Mouse (Mus musculus): ENCODE measurements around the gene Tspan32. TPM values are rescaled to one million over a fixed set of nuclear protein-coding genes. Genes with fewer than 3 reads are reported as not detected.

The Tspan32 gene
- polyA plus RNA-seq, 1 experiment = 5.1 TPM

DNA sequence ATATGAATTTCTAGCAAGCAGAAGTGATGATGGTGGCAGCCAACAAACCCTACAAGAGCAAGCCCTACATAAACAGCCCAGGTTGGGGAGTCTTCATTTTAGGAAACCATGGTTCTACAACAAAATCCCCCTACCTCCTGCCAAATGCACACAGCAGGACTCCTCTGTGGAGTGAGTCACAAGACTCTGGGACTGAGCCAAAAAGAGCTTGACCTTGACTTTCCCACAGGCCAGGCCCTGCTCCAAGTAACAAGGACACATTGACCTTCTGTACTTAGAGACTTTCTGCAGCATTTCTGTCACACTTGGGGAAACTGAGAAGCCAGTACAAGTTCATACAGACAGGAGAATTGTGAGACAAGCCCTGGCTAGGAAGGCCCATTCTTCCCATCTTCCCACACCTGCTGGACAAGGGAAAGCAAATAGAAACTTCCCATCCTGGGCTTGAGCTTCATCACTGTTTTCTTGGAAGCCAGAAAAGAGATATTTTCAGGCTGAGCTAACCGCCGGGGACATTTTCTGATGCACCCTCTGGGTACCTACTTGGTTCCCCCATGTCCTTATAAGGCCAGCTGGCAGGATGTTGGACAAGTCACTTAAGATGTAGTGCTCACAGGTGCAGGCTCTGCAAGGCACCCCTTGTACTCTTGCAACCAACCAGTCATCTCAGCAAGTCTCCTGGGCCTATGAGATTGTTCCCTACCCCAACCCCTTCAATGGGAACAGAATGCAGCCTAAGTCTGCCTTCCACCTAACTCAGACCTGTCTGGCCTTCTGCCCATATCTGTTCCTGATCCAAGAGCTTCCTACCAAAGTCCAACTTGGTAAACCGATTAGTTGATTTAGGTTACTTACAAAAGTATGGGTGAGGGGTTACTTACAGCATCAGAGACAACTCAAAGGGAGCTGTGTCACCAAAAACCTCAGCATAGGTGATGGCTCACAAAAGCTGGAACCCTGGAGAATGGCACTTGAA, 45.3 kb downstream of the Tspan32 start:
- WGBS = 64% methylated on average over 3 of the region's 3 CpGs

DNA sequence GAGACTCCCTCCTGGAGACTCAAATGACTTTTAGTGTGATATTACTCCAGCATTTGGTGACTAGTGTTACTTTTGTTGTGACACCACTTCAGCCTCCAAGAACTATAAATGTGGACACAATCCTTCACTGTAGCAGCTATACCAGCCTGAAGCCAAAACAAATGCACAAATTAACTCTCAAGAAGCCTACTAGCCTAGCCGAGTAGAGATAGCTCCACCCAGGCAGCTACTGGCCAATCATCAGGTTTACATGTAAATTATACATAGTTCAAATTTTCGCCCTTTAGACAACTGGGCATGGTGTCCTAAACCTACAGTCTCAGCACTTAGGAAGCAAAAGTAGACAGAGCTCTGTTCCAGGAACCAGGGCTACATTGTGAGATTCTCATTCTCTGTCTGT, 46.5 kb downstream of the Tspan32 start:
- DNase-seq = peak; percentile 45
- TF ChIP-seq CTCF (conservative IDR thresholded peaks at IDR 0.05; ENCODE audit: insufficient read depth, insufficient read length, low read depth, low read length) (no peak), POLR2A (IDR thresholded peaks at IDR 0.05; ENCODE audit: low read depth, low read length) (no peak)
- 33% methylated on average over 2 of the region's 2 CpGs for WGBS

More for the DNA sequence above, 45.3 kb downstream of the Tspan32 start:
- H3K4me3 ChIP-seq (ENCODE audit: insufficient read depth, low read depth, low read length) = no peak overlapping the region
- peak; percentile 90 for DNase-seq
- H3K36me3 ChIP-seq (ENCODE audit: control insufficient read depth, insufficient read depth, low read length) = no peaks in the 10 kb centered on the region
- peaks cover 35% of the 10 kb centered on the region for H3K4me1 ChIP-seq (ENCODE audit: control insufficient read depth, insufficient read depth, low read length)
- peak overlapping the region; percentile 80 for H3K27ac ChIP-seq (ENCODE audit: insufficient read depth, low read depth, low read length)
- H3K27me3 ChIP-seq (replicated peaks; ENCODE audit: control insufficient read depth, insufficient read depth, low read length) = no peaks in the 10 kb centered on the region
- TF ChIP-seq POLR2A (IDR thresholded peaks at IDR 0.05; ENCODE audit: low read depth, low read length) (no peak), CTCF (conservative IDR thresholded peaks at IDR 0.05; ENCODE audit: insufficient read depth, insufficient read length, low read depth, low read length) (no peak)

DNA sequence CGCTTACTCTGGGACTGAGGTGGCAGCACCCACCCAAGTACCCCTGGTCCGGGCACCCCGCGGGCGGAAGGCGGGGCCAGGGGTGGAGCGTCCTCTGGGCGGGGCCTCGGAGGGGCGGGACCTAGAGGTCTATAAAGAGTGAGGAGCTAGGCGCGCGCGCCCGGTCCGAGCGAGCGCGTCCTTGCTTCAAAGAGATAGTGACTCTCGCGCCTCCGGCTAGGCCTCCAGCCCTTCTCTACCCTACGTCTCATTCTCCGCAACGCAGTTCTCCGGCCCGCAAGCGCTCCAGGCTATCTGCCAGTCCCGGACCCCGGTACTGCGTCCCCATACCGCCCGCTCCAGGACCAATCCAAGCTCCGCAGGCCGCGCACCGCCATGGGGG, 47.8 kb downstream of the Tspan32 start, which contains the start of gene Cd81:
Gene Cd81 (plus strand): TSS at position 114 of the 382 bp plus-strand sequence.
- peak within 1 kb of the TSS; percentile 91 for H3K4me3 ChIP-seq (ENCODE audit: insufficient read depth, low read depth, low read length)

More for the DNA sequence above, 46.5 kb downstream of the Tspan32 start:
- H3K27me3 ChIP-seq (replicated peaks; ENCODE audit: control insufficient read depth, insufficient read depth, low read length) = no peaks in the 10 kb centered on the region
- 0 out of 2 replicates have a peak overlapping the region, but pooled peaks have one; percentile 8 for H3K27ac ChIP-seq (ENCODE audit: insufficient read depth, low read depth, low read length)
- H3K4me3 ChIP-seq (ENCODE audit: insufficient read depth, low read depth, low read length) = no peak overlapping the region
- H3K4me1 ChIP-seq (ENCODE audit: control insufficient read depth, insufficient read depth, low read length) = peaks cover 43% of the 10 kb centered on the region
- H3K36me3 ChIP-seq (ENCODE audit: control insufficient read depth, insufficient read depth, low read length) = no peaks in the 10 kb centered on the region

DNA sequence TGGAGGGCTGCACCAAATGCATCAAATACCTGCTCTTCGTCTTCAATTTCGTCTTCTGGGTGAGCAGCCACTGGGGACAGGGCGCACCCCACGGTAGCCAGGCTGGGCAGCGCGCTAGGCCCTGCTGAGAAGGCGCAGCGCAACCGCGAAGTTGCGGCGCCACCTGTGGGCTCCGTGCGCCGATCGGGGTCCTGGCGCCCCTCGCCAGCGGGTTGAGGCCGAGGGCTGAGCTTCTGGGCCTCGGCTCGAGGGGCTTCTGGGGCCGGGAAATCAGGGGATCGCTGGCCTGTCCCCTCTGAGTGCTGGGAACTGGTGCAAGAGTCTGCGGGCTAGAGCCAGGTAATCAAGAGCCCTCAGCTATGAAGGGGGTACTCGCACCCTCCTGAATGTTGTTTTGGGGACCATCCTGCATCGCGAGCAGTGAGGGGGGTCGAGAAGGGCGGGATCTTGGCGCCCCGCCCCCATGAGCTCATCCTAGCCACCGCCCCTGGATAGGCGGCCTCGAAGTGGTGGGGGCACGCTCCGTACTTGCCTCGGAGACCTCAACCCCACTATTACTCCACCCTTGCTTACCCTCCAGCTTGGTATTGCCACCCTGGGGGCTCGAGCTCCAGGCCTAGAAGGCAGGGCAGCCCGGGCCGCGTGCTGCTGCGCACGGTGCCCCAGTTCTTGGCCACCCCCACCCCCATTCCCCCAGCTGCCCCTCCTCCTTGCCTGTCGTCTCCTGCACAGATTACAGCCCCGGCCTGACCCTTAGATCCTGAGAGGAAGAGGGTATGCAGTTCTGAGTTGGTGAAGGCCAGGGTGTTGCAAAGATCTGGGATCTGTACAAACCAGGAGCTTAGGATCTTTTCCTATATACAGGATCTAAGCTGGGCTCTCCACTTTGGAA, 48.4 kb downstream of the Tspan32 start:
- peak overlapping the region; percentile 92 for H3K27ac ChIP-seq (ENCODE audit: insufficient read depth, low read depth, low read length)
- peak overlapping the region; percentile 91 for H3K4me3 ChIP-seq (ENCODE audit: insufficient read depth, low read depth, low read length)
- under 1% methylated on average over 46 of the region's 46 CpGs for WGBS
- no peaks in the 10 kb centered on the region for H3K27me3 ChIP-seq (replicated peaks; ENCODE audit: control insufficient read depth, insufficient read depth, low read length)
- no peaks in the 10 kb centered on the region for H3K36me3 ChIP-seq (ENCODE audit: control insufficient read depth, insufficient read depth, low read length)
- peak; percentile 68 for DNase-seq
- peaks cover 61% of the 10 kb centered on the region for H3K4me1 ChIP-seq (ENCODE audit: control insufficient read depth, insufficient read depth, low read length)
- TF ChIP-seq CTCF (conservative IDR thresholded peaks at IDR 0.05; ENCODE audit: insufficient read depth, insufficient read length, low read depth, low read length) (0 out of 2 replicates have a peak, but pooled peaks have one; percentile 21), POLR2A (IDR thresholded peaks at IDR 0.05; ENCODE audit: low read depth, low read length) (no peak)

More for the DNA sequence above, 47.8 kb downstream of the Tspan32 start, which contains the start of gene Cd81:
- WGBS = 1% methylated on average over 37 of the region's 37 CpGs
- TF ChIP-seq CTCF (conservative IDR thresholded peaks at IDR 0.05; ENCODE audit: insufficient read depth, insufficient read length, low read depth, low read length) = no peak
- TF ChIP-seq POLR2A (IDR thresholded peaks at IDR 0.05; ENCODE audit: low read depth, low read length) = peak; percentile 97
- Histone ChIP-seq H3K36me3 (ENCODE audit: control insufficient read depth, insufficient read depth, low read length) (no peaks in the 10 kb centered on the region), H3K4me1 (ENCODE audit: control insufficient read depth, insufficient read depth, low read length) (peaks cover 55% of the 10 kb centered on the region), H3K27me3 (replicated peaks; ENCODE audit: control insufficient read depth, insufficient read depth, low read length) (no peaks in the 10 kb centered on the region), H3K27ac (ENCODE audit: insufficient read depth, low read depth, low read length) (peak within 1 kb of the TSS; percentile 92)
- DNase-seq = peak; percentile 90

DNA sequence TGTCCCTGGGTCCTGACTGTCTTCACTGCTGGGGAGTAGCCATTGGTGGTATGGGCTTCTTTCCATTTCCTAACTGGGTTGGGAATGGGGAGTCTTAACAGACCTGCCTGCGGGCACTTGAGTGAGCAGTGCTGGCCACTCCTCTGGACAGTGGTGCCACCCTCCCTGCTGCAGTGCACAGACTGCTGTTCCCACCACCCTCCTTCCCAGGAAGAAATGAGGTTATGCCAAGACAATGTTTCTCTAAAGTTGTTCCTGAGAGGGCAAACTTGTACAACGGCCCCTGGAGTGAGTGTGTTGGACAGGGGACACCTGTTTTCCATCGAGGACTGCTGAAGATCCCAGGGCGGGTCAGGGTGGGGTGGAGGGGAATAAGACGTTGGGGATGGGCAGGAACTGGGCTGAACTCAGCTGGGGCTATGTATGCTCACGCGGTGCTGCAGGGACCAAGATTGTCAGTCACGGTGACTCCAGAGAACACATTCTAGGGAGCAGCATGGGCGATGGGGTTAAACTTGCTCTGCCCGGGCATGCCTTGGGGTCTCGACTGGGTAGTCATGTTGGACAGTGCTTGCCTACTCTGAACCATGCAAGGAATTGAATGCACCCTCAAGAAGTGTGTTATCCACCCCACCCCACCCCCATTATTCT, 49.2 kb downstream of the Tspan32 start:
- H3K27ac ChIP-seq (ENCODE audit: insufficient read depth, low read depth, low read length) = peak overlapping the region; percentile 32; the same call in 1 of the 2 replicates
- peak; percentile 24 for DNase-seq
- H3K4me3 ChIP-seq (ENCODE audit: insufficient read depth, low read depth, low read length) = peak overlapping the region; percentile 91
- H3K36me3 ChIP-seq (ENCODE audit: control insufficient read depth, insufficient read depth, low read length) = no peaks in the 10 kb centered on the region
- TF ChIP-seq CTCF (conservative IDR thresholded peaks at IDR 0.05; ENCODE audit: insufficient read depth, insufficient read length, low read depth, low read length) = no peak
- no peak for TF ChIP-seq POLR2A (IDR thresholded peaks at IDR 0.05; ENCODE audit: low read depth, low read length)
- WGBS = 9% methylated on average over 11 of the region's 11 CpGs
- no peaks in the 10 kb centered on the region for H3K27me3 ChIP-seq (replicated peaks; ENCODE audit: control insufficient read depth, insufficient read depth, low read length)
- peaks cover 61% of the 10 kb centered on the region for H3K4me1 ChIP-seq (ENCODE audit: control insufficient read depth, insufficient read depth, low read length)

DNA sequence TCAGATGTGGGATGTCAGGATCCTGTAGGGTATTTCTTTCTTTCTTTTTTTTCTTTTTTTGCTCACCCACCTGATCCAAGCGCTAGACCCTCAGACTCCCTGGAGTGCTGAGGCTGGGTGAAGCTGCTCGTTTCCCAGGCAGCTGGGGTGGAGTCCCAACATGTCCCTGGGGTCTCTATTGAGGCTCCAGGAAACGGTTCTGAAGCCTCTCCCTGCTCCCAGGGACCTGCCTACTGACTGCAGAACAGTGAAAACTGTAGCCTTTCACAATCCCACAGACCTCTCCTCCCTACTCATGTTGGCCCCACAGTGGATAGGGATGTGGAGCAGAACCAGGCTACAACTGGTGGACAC, 49.7 kb downstream of the Tspan32 start:
- Histone ChIP-seq H3K4me3 (ENCODE audit: insufficient read depth, low read depth, low read length) (peak overlapping the region; percentile 91), H3K4me1 (ENCODE audit: control insufficient read depth, insufficient read depth, low read length) (peaks cover 56% of the 10 kb centered on the region), H3K27me3 (replicated peaks; ENCODE audit: control insufficient read depth, insufficient read depth, low read length) (no peaks in the 10 kb centered on the region), H3K27ac (ENCODE audit: insufficient read depth, low read depth, low read length) (peak overlapping the region; percentile 61), H3K36me3 (ENCODE audit: control insufficient read depth, insufficient read depth, low read length) (no peaks in the 10 kb centered on the region)
- 30% methylated on average over 3 of the region's 3 CpGs for WGBS
- no peak for DNase-seq
- TF ChIP-seq POLR2A (IDR thresholded peaks at IDR 0.05; ENCODE audit: low read depth, low read length) = no peak
- no peak for TF ChIP-seq CTCF (conservative IDR thresholded peaks at IDR 0.05; ENCODE audit: insufficient read depth, insufficient read length, low read depth, low read length)
